Mouse (Mus musculus) bone marrow, adult 2 months (tissue): ENCODE measurements around the gene Lmbrd2. TPM values are rescaled to one million over a fixed set of nuclear protein-coding genes. Genes with fewer than 3 reads are reported as not detected.
"Not testable (repeated sequence)": the region's sequence is repeated elsewhere in the genome, so short reads cannot be mapped to it uniquely, and the experiment has no call there.

Source experiments
- H3K27ac ChIP-seq: fragments of 200-500 bp; 2 replicates; pipeline ENCODE4 v1.5.1; 2012; ENCODE audit warnings: low read depth, mild to moderate bottlenecking, control low read depth, inconsistent platforms, low read length; ENCODE audit not compliant: control insufficient read depth, poor library complexity, insufficient read depth
- H3K4me1 ChIP-seq: fragments of 200-500 bp; 2 replicates; pipeline ENCODE4 v1.6.1; 2011; ENCODE audit warnings: low read length; ENCODE audit not compliant: control insufficient read depth, insufficient read depth
- H3K4me3 ChIP-seq: fragments of 200-500 bp; replicated peaks from 2 replicates; pipeline ENCODE3; 2011; ENCODE audit warnings: mild to moderate bottlenecking, low read depth, low read length, control low read depth; ENCODE audit not compliant: control insufficient read depth
- CTCF ChIP-seq: fragments of 200-500 bp; IDR thresholded peaks from 2 replicates; pipeline ENCODE4 v1.5.1; 2011; ENCODE audit warnings: low read length, control low read depth; ENCODE audit not compliant: control insufficient read depth, insufficient read depth
- POLR2A ChIP-seq: fragments of 200-500 bp; IDR thresholded peaks from 2 replicates; pipeline ENCODE4 v1.6.1; 2011; ENCODE audit warnings: low read depth, mild to moderate bottlenecking, control low read depth, low read length, borderline replicate concordance; ENCODE audit not compliant: control insufficient read depth
- WGBS: fragments of 180-500 bp; shearing (Covaris S2); methylation state at CpG from one replicate; pipeline ENCODE4 v1.1.7; 2018; 5-methylcytosine and 5-hydroxymethylcytosine counted together
- polyA plus RNA-seq: library from polyadenylated mRNA; stranded (reverse); fragments of >200 nt; gene quantifications from 2 replicates; pipeline ENCODE4 v1.2.4, GENCODE M21; 2011; ENCODE audit warnings: low replicate concordance; ENCODE audit not compliant: missing spikeins, insufficient read depth, insufficient read length

Gene Lmbrd2
- polyA plus RNA-seq, 1 experiment = 5.1 TPM

- WGBS = 86% methylated on average over 5 of the region's 5 CpGs
- Histone ChIP-seq H3K4me3 (no peak overlapping the region), H3K4me1 (no peaks in the 10 kb centered on the region), H3K27ac (no peak overlapping the region)
- TF ChIP-seq POLR2A = no peak
- no peak for TF ChIP-seq CTCF
Observed at GRCm38 (mm10) chr15:9216446-9216845, 76.1 kb downstream of the Lmbrd2 start.

- not testable (repeated sequence) for H3K4me3 ChIP-seq, H3K27ac ChIP-seq, H3K4me1 ChIP-seq
- 59% methylated on average over 4 of the region's 4 CpGs for WGBS
Observed at GRCm38 (mm10) chr15:9230917-9231316, 90.6 kb downstream of the Lmbrd2 start.

- TF ChIP-seq POLR2A = no peak
- TF ChIP-seq CTCF = no peak
Observed at GRCm38 (mm10) chr15:9246345-9246744, 106.0 kb downstream of the Lmbrd2 start.

More at GRCm38 (mm10) chr15:9246345-9246744, 106.0 kb downstream of the Lmbrd2 start:
- Histone ChIP-seq H3K4me3 (no peak overlapping the region), H3K27ac (no peak overlapping the region), H3K4me1 (no peaks in the 10 kb centered on the region)

Other genes starting within 250 kb of the Lmbrd2 start
- not detected in 2 replicates for gene Ranbp3l, start 172.6 kb upstream of the Lmbrd2 start, polyA plus RNA-seq
- 57.6 and 70.0 TPM in 2 replicates for gene Nadk2, start 69.3 kb upstream of the Lmbrd2 start, polyA plus RNA-seq
- 6.4 and 8.0 TPM in 2 replicates for gene Skp2, start 14.9 kb downstream of the Lmbrd2 start, polyA plus RNA-seq
- gene Ugt3a1, start 136.3 kb downstream of the Lmbrd2 start, polyA plus RNA-seq = 2.5 TPM in 1 of 2 replicates, not detected in the other
- gene Ugt3a2, start 195.0 kb downstream of the Lmbrd2 start, polyA plus RNA-seq = 2.4 TPM in 1 of 2 replicates, not detected in the other